Mouse (Mus musculus): Measurements from ENCODE around the gene Hfe2.

DNA sequence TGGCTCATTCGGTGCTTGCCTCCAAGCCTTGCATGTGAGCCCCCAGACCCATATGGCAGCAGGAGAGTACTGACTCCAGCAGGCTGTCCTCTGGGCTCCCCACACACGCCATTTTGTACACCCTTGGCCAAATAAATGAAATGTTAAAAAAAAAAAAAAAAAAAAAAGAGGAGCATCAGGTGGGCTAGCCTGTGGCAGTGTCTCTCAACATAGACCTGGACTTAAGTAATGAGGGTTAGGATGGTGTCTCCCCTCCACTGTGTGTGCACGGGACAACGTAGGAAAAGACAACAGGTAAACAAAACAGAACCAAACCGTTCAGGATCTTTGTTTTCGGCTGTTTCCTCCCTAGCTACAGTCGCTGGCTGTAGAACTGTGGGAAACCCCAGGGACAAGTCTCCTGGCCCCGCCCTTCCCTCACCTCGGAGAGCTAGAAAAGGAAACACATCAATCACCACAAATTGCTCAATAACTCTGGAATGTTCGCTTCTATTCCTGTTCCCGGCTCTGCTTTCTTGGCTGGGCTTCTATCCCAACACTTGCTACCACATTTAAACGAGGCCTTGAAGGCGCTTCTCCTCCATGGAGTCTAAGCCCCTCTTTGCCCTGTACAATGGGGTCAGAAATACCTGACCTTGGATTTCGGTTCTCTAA lies 51.2 kb downstream of the Hfe2 start:
- no peak for TF ChIP-seq CTCF (IDR thresholded peaks at IDR 0.05; ENCODE audit: insufficient read depth, low read depth, low read length)
- TF ChIP-seq POLR2A (IDR thresholded peaks at IDR 0.05; ENCODE audit: insufficient read depth, low read depth, low read length), result no peak
